Mouse (Mus musculus) A20 (cell line): ENCODE results near the gene Cdan1.
"Not testable (repeated sequence)": the region's sequence is repeated elsewhere in the genome, so short reads cannot be mapped to it uniquely, and the experiment has no call there.

ENCODE experiments used
- DNase-seq: peaks from one replicate; pipeline ENCODE4 v3.0.0-alpha.2; 2011; ENCODE audit warnings: low read depth, low spot score

Gene Cdan1

GRCm38 (mm10) chr2:120748041-120748440, 101.9 kb downstream of the Cdan1 start:
- no peak for DNase-seq

- peak; percentile 25 for DNase-seq
Measured at GRCm38 (mm10) chr2:120745496-120745895, 104.4 kb downstream of the Cdan1 start.

GRCm38 (mm10) chr2:120731877-120732530, 117.9 kb downstream of the Cdan1 start:
- no peak for DNase-seq

GRCm38 (mm10) chr2:120731167-120731862, 118.6 kb downstream of the Cdan1 start:
- peak; percentile 96 for DNase-seq

GRCm38 (mm10) chr2:120730639-120731166, 119.2 kb downstream of the Cdan1 start:
- peak; percentile 54 for DNase-seq

- no peak for DNase-seq
Measured at GRCm38 (mm10) chr2:120729775-120730585, 119.9 kb downstream of the Cdan1 start.

GRCm38 (mm10) chr2:120724176-120724575, 125.8 kb downstream of the Cdan1 start:
- no peak for DNase-seq

GRCm38 (mm10) chr2:120723621-120724020, 126.3 kb downstream of the Cdan1 start:
- DNase-seq: no peak

GRCm38 (mm10) chr2:120722491-120722890, 127.4 kb downstream of the Cdan1 start:
- DNase-seq: no peak

- no peak for DNase-seq
Measured at GRCm38 (mm10) chr2:120721911-120722310, 128.0 kb downstream of the Cdan1 start.

- no peak for DNase-seq
Measured at GRCm38 (mm10) chr2:120720821-120721220, 129.1 kb downstream of the Cdan1 start.

GRCm38 (mm10) chr2:120718496-120718895, 131.4 kb downstream of the Cdan1 start:
- DNase-seq: no peak

GRCm38 (mm10) chr2:120713441-120713840, 136.5 kb downstream of the Cdan1 start:
- DNase-seq: no peak

- no peak for DNase-seq
Measured at GRCm38 (mm10) chr2:120710948-120711347, 139.0 kb downstream of the Cdan1 start.

- no peak for DNase-seq
Measured at GRCm38 (mm10) chr2:120710154-120710553, 139.8 kb downstream of the Cdan1 start.

- no peak for DNase-seq
Measured at GRCm38 (mm10) chr2:120707041-120707440, 142.9 kb downstream of the Cdan1 start.

GRCm38 (mm10) chr2:120702675-120703074, 147.3 kb downstream of the Cdan1 start:
- DNase-seq: no peak

GRCm38 (mm10) chr2:120700379-120700885, 149.5 kb downstream of the Cdan1 start:
- DNase-seq: no peak

GRCm38 (mm10) chr2:120697767-120698166, 152.2 kb downstream of the Cdan1 start:
- no peak for DNase-seq

- DNase-seq: not testable (repeated sequence)
Measured at GRCm38 (mm10) chr2:120681151-120681550, 168.8 kb downstream of the Cdan1 start.

GRCm38 (mm10) chr2:120670253-120670652, 179.7 kb downstream of the Cdan1 start:
- no peak for DNase-seq

GRCm38 (mm10) chr2:120667446-120667845, 182.5 kb downstream of the Cdan1 start:
- no peak for DNase-seq
